ENCODE assay signal across 20 mouse cellular contexts in genomic region chr2:6194497-6194896, GRCm38 (mm10). TPM values are rescaled to one million over a fixed set of nuclear protein-coding genes. Genes with fewer than 3 reads are reported as not detected.
DNase-seq lines count a peak whose midpoint lies in the region; ATAC-seq and TF ChIP-seq lines count a peak whose summit lies in the region.
"Had no signal": no experiment of that assay in that cellular context is flagged by ENCODE, and none has a peak within 500 bp of the region (broad histone marks: within the 10 kb centered on the region; RNA-seq: fewer than 3 reads in every experiment).

No protein-coding gene starts in this region.

- no peak overlapping the region for H3K9ac ChIP-seq in forebrain, embryonic 16.5 days (replicated peaks; ENCODE audit: low read depth, low read length)
- no peak overlapping the region for H3K9ac ChIP-seq in limb, embryonic 15.5 days
- no peak overlapping the region for H3K9ac ChIP-seq in midbrain, embryonic 12.5 days (replicated peaks)
- no peak overlapping the region for H3K9ac ChIP-seq in midbrain, embryonic 13.5 days (replicated peaks)
- H3K9ac ChIP-seq in hindbrain, embryonic 16.5 days (ENCODE audit: low read depth, low read length): peak overlapping the region; percentile 17; the same call in 1 of the 2 replicates
- H3K9ac ChIP-seq: heart, embryonic 15.5 days; liver, embryonic 14.5 days had no signal

- H3K4me3 ChIP-seq in forebrain, embryonic 16.5 days (replicated peaks; ENCODE audit: low read length): no peak overlapping the region
- H3K4me3 ChIP-seq in forebrain, embryonic 10.5 days: no peak overlapping the region
- H3K4me3 ChIP-seq in limb, embryonic 15.5 days: no peak overlapping the region
- H3K4me3 ChIP-seq in limb, embryonic 10.5 days: no peak overlapping the region
- H3K4me3 ChIP-seq in midbrain, embryonic 12.5 days: no peak overlapping the region
- H3K4me3 ChIP-seq in midbrain, embryonic 13.5 days (replicated peaks): no peak overlapping the region
- H3K4me3 ChIP-seq in hindbrain, embryonic 16.5 days (ENCODE audit: low read length): no peak overlapping the region
- H3K4me3 ChIP-seq in kidney, adult 2 months (ENCODE audit: insufficient read depth, low read depth, low read length): no peak overlapping the region
- H3K4me3 ChIP-seq: heart, embryonic 15.5 days; left cerebral cortex, adult 2 months had no signal

- H3K36me3 ChIP-seq in forebrain, embryonic 16.5 days (ENCODE audit: control insufficient read depth, insufficient read depth): no peaks in the 10 kb centered on the region
- H3K36me3 ChIP-seq in forebrain, embryonic 10.5 days (replicated peaks): no peaks in the 10 kb centered on the region
- no peaks in the 10 kb centered on the region for H3K36me3 ChIP-seq in limb, embryonic 15.5 days
- no peaks in the 10 kb centered on the region for H3K36me3 ChIP-seq in limb, embryonic 10.5 days
- no peaks in the 10 kb centered on the region for H3K36me3 ChIP-seq in midbrain, embryonic 12.5 days
- no peaks in the 10 kb centered on the region for H3K36me3 ChIP-seq in midbrain, embryonic 13.5 days
- H3K36me3 ChIP-seq in hindbrain, embryonic 16.5 days (ENCODE audit: control insufficient read depth, insufficient read depth, low read length): no peaks in the 10 kb centered on the region
- H3K36me3 ChIP-seq in kidney, adult 2 months (ENCODE audit: control insufficient read depth, insufficient read depth, low read length): no peaks in the 10 kb centered on the region
- H3K36me3 ChIP-seq: heart, embryonic 15.5 days had no signal

- H3K27ac ChIP-seq in forebrain, embryonic 16.5 days (ENCODE audit: low read length): no peak overlapping the region
- no peak overlapping the region for H3K27ac ChIP-seq in forebrain, embryonic 10.5 days
- H3K27ac ChIP-seq in limb, embryonic 15.5 days: peak overlapping the region; percentile 33; the same call in 1 of the 2 replicates
- H3K27ac ChIP-seq in limb, embryonic 10.5 days: no peak overlapping the region
- no peak overlapping the region for H3K27ac ChIP-seq in midbrain, embryonic 12.5 days (replicated peaks)
- H3K27ac ChIP-seq in midbrain, embryonic 13.5 days: no peak overlapping the region
- H3K27ac ChIP-seq in hindbrain, embryonic 16.5 days (ENCODE audit: low read depth, low read length): no peak overlapping the region
- H3K27ac ChIP-seq in kidney, adult 2 months (ENCODE audit: insufficient read depth, low read depth, low read length): no peak overlapping the region
- H3K27ac ChIP-seq: heart, embryonic 15.5 days; left cerebral cortex, adult 2 months; liver, embryonic 14.5 days had no signal

- H3K9me3 ChIP-seq in forebrain, embryonic 16.5 days (ENCODE audit: control insufficient read depth, low read length): no peaks in the 10 kb centered on the region
- H3K9me3 ChIP-seq in forebrain, embryonic 10.5 days: no peaks in the 10 kb centered on the region
- H3K9me3 ChIP-seq in limb, embryonic 15.5 days: no peaks in the 10 kb centered on the region
- no peaks in the 10 kb centered on the region for H3K9me3 ChIP-seq in limb, embryonic 10.5 days (replicated peaks)
- H3K9me3 ChIP-seq in midbrain, embryonic 12.5 days: no peaks in the 10 kb centered on the region
- H3K9me3 ChIP-seq in midbrain, embryonic 13.5 days: no peaks in the 10 kb centered on the region
- H3K9me3 ChIP-seq in hindbrain, embryonic 16.5 days (ENCODE audit: control insufficient read depth, low read length): no peaks in the 10 kb centered on the region
- H3K9me3 ChIP-seq: heart, embryonic 15.5 days had no signal

- TF ChIP-seq CTCF in kidney, adult 2 months (conservative IDR thresholded peaks at IDR 0.05; ENCODE audit: insufficient read depth, insufficient read length, low read depth, low read length): no peak

- TF ChIP-seq POLR2A in kidney, adult 2 months (IDR thresholded peaks at IDR 0.05; ENCODE audit: low read depth, low read length): no peak

- ATAC-seq in forebrain, embryonic 16.5 days: peak; percentile 19; the same call in 1 of the 2 replicates
- no peak for ATAC-seq in limb, embryonic 15.5 days (ENCODE audit: insufficient number of reproducible peaks, low FRiP score, low TSS enrichment, low read depth)
- peak; percentile 35; the same call in 1 of the 2 replicates for ATAC-seq in midbrain, embryonic 12.5 days (ENCODE audit: low FRiP score, low read depth)
- no peak for ATAC-seq in midbrain, embryonic 13.5 days
- peak; percentile 44 for ATAC-seq in hindbrain, embryonic 16.5 days
- ATAC-seq: CD4-positive, CD25-positive, alpha-beta regulatory T cell, adult 4 months had no signal

- no peak for DNase-seq in forebrain, embryonic 10.5 days (ENCODE audit: extremely low spot score, low spot score)
- DNase-seq in limb, embryonic 10.5 days (ENCODE audit: low spot score): no peak
- DNase-seq in kidney, adult 2 months: no peak
- DNase-seq: adrenal gland, postnatal 25 days; cerebellum, adult 8-10 months; gastrocnemius, postnatal 36 days; heart, postnatal 36 days; kidney, adult 8-10 months; kidney, postnatal 10 days; thymus, adult 18-20 months; thymus, postnatal 4 days had no signal

- H3K27me3 ChIP-seq in forebrain, embryonic 16.5 days (replicated peaks; ENCODE audit: control insufficient read depth, insufficient read depth, low read length): no peaks in the 10 kb centered on the region
- no peaks in the 10 kb centered on the region for H3K27me3 ChIP-seq in forebrain, embryonic 10.5 days (ENCODE audit: poor library complexity, severe bottlenecking)
- H3K27me3 ChIP-seq in limb, embryonic 15.5 days: no peaks in the 10 kb centered on the region
- H3K27me3 ChIP-seq in limb, embryonic 10.5 days (ENCODE audit: low read depth, poor library complexity, severe bottlenecking): 0 out of 2 replicates have a peak, but pooled peaks cover 8% of the 10 kb centered on the region
- H3K27me3 ChIP-seq in midbrain, embryonic 12.5 days: no peaks in the 10 kb centered on the region
- no peaks in the 10 kb centered on the region for H3K27me3 ChIP-seq in midbrain, embryonic 13.5 days
- no peaks in the 10 kb centered on the region for H3K27me3 ChIP-seq in hindbrain, embryonic 16.5 days (replicated peaks; ENCODE audit: control insufficient read depth, insufficient read depth, low read length)
- no peaks in the 10 kb centered on the region for H3K27me3 ChIP-seq in kidney, adult 2 months (replicated peaks; ENCODE audit: control insufficient read depth, insufficient read depth, low read length)
- H3K27me3 ChIP-seq: heart, embryonic 15.5 days had no signal

- WGBS in forebrain, embryonic 16.5 days: 61% methylated on average over 7 of the region's 7 CpGs
- 88% methylated on average over 7 of the region's 7 CpGs for WGBS in forebrain, embryonic 10.5 days
- 69% methylated on average over 7 of the region's 7 CpGs for WGBS in limb, embryonic 15.5 days
- 88% methylated on average over 7 of the region's 7 CpGs for WGBS in limb, embryonic 10.5 days
- WGBS in midbrain, embryonic 12.5 days: 81% methylated on average over 7 of the region's 7 CpGs
- 72% methylated on average over 7 of the region's 7 CpGs for WGBS in midbrain, embryonic 13.5 days
- WGBS in hindbrain, embryonic 16.5 days: 48% methylated on average over 7 of the region's 7 CpGs
- WGBS in kidney, adult 2 months: 89% methylated on average over 7 of the region's 7 CpGs

- no peak overlapping the region for H3K4me2 ChIP-seq in forebrain, embryonic 16.5 days (ENCODE audit: low read length)
- no peak overlapping the region for H3K4me2 ChIP-seq in limb, embryonic 15.5 days
- no peak overlapping the region for H3K4me2 ChIP-seq in midbrain, embryonic 12.5 days (replicated peaks)
- H3K4me2 ChIP-seq in midbrain, embryonic 13.5 days (replicated peaks): no peak overlapping the region
- no peak overlapping the region for H3K4me2 ChIP-seq in hindbrain, embryonic 16.5 days (ENCODE audit: low read length)
- H3K4me2 ChIP-seq: heart, embryonic 15.5 days had no signal

- H3K4me1 ChIP-seq in forebrain, embryonic 16.5 days (replicated peaks; ENCODE audit: control insufficient read depth, insufficient read depth, low read length): peaks cover 17% of the 10 kb centered on the region
- H3K4me1 ChIP-seq in forebrain, embryonic 10.5 days: peaks cover 26% of the 10 kb centered on the region
- H3K4me1 ChIP-seq in limb, embryonic 15.5 days: peaks cover 14% of the 10 kb centered on the region; the same call in 1 of the 2 replicates
- H3K4me1 ChIP-seq in limb, embryonic 10.5 days: peaks cover 26% of the 10 kb centered on the region
- H3K4me1 ChIP-seq in midbrain, embryonic 12.5 days: peaks cover 13% of the 10 kb centered on the region
- peaks cover 30% of the 10 kb centered on the region for H3K4me1 ChIP-seq in midbrain, embryonic 13.5 days (replicated peaks)
- H3K4me1 ChIP-seq in hindbrain, embryonic 16.5 days (ENCODE audit: control insufficient read depth, insufficient read depth, low read depth, low read length): peaks cover 18% of the 10 kb centered on the region
- no peaks in the 10 kb centered on the region for H3K4me1 ChIP-seq in kidney, adult 2 months (ENCODE audit: control insufficient read depth, insufficient read depth, low read length)

RNA-seq across cellular contexts. Expression of gene Echdc3, which starts 18.3 kb away (rescaled TPM):
- 0.51 and 0.82 TPM in 2 replicates for polyA plus RNA-seq in forebrain, embryonic 16.5 days (2015; fragmentation: Nextera tagmentation; extraction: Ambion mirVana)
- 1.4 and 2.3 TPM in 2 replicates for polyA plus RNA-seq in forebrain, embryonic 10.5 days (2016; fragmentation: Nextera tagmentation; extraction: Ambion mirVana)
- polyA plus RNA-seq in limb, embryonic 15.5 days (2015; fragmentation: Nextera tagmentation; extraction: Ambion mirVana): 6.0 and 6.1 TPM in 2 replicates
- 4.0 and 4.2 TPM in 2 replicates for polyA plus RNA-seq in limb, embryonic 10.5 days (2016; fragmentation: Nextera tagmentation; extraction: Ambion mirVana)
- polyA plus RNA-seq in midbrain, embryonic 12.5 days (2016; fragmentation: Nextera tagmentation; extraction: Ambion mirVana): 2.7 and 2.9 TPM in 2 replicates
- 1.9 and 2.3 TPM in 2 replicates for polyA plus RNA-seq in midbrain, embryonic 13.5 days (2015; fragmentation: Nextera tagmentation; extraction: Ambion mirVana)
- polyA plus RNA-seq in hindbrain, embryonic 16.5 days (2015; fragmentation: Nextera tagmentation; extraction: Ambion mirVana): 1.9 TPM in 2 replicates
- 67.9 and 74.7 TPM in 2 replicates for polyA plus RNA-seq in kidney, adult 2 months (2012; rRNA removed)
- polyA plus RNA-seq: CD4-positive, CD25-positive, alpha-beta regulatory T cell, adult 4 months had no signal

Comparison
In these comparisons a context has a peak if more than half of its experiments do, and no peak if none do; other contexts are left out.
1. ATAC-seq: peak in forebrain, embryonic 16.5 days (single experiment), midbrain, embryonic 12.5 days (single experiment) and hindbrain, embryonic 16.5 days (single experiment); none in limb, embryonic 15.5 days (single experiment) and midbrain, embryonic 13.5 days (single experiment).